Mouse (Mus musculus): Measurements from ENCODE around the gene Scube3. TPM values are rescaled to one million over a fixed set of nuclear protein-coding genes. Genes with fewer than 3 reads are reported as not detected.

The Scube3 gene
- total and polyA plus RNA-seq, 3 experiments: 0.22 TPM; not detected in 2

GRCm38 (mm10) chr17:28124368-28124767 is 17.6 kb upstream of the Scube3 start:
- Histone ChIP-seq H3K27me3 (ENCODE audit: insufficient read depth, low read length) (peaks cover 12% of the 10 kb centered on the region), H3K36me3 (replicated peaks) (no peaks in the 10 kb centered on the region), H3K4me3 (ENCODE audit: low read depth, low read length) (no peak overlapping the region), H3K9me3 (replicated peaks) (no peaks in the 10 kb centered on the region), H3K4me1 (ENCODE audit: insufficient read depth, low read depth, low read length) (no peaks in the 10 kb centered on the region)
- ATAC-seq (ENCODE audit: extremely low read depth, insufficient number of reproducible peaks, low FRiP score, poor library complexity, severe bottlenecking): no peak
- TF ChIP-seq GATA2 (IDR thresholded peaks at IDR 0.05; ENCODE audit: borderline replicate concordance, low read depth, low read length) (no peak), POLR2AphosphoS5 (IDR thresholded peaks at IDR 0.05; ENCODE audit: insufficient replicate concordance, low read depth, low read length) (no peak), CTCF (IDR thresholded peaks at IDR 0.05; ENCODE audit: low read depth, low read length) (no peak), TAL1 (conservative IDR thresholded peaks at IDR 0.05; ENCODE audit: low read depth, low read length) (no peak)
- no peak for DNase-seq (ENCODE audit: low spot score)

- Histone ChIP-seq H3K36me3 (replicated peaks) (no peaks in the 10 kb centered on the region), H3K27me3 (ENCODE audit: insufficient read depth, low read length) (peaks cover 28% of the 10 kb centered on the region), H3K4me3 (ENCODE audit: low read depth, low read length) (no peak overlapping the region), H3K4me1 (ENCODE audit: insufficient read depth, low read depth, low read length) (no peaks in the 10 kb centered on the region), H3K9me3 (replicated peaks) (no peaks in the 10 kb centered on the region)
- ATAC-seq (ENCODE audit: extremely low read depth, insufficient number of reproducible peaks, low FRiP score, poor library complexity, severe bottlenecking) (no peak), DNase-seq (ENCODE audit: low spot score) (no peak)
- TF ChIP-seq GATA2 (IDR thresholded peaks at IDR 0.05; ENCODE audit: borderline replicate concordance, low read depth, low read length) (no peak), POLR2AphosphoS5 (IDR thresholded peaks at IDR 0.05; ENCODE audit: insufficient replicate concordance, low read depth, low read length) (no peak), CTCF (IDR thresholded peaks at IDR 0.05; ENCODE audit: low read depth, low read length) (no peak), GATA1 (IDR thresholded peaks at IDR 0.05; ENCODE audit: borderline replicate concordance, low read length) (no peak), TAL1 (conservative IDR thresholded peaks at IDR 0.05; ENCODE audit: low read depth, low read length) (no peak)
Observed at GRCm38 (mm10) chr17:28129796-28130195, 12.1 kb upstream of the Scube3 start.

GRCm38 (mm10) chr17:28130391-28131125 is 11.4 kb upstream of the Scube3 start:
- H3K4me3 ChIP-seq (ENCODE audit: low read depth, low read length): no peak overlapping the region
- H3K27me3 ChIP-seq (ENCODE audit: insufficient read depth, low read length): peaks cover 31% of the 10 kb centered on the region
- no peaks in the 10 kb centered on the region for H3K4me1 ChIP-seq (ENCODE audit: insufficient read depth, low read depth, low read length)
- no peaks in the 10 kb centered on the region for H3K9me3 ChIP-seq (replicated peaks)
- TF ChIP-seq CTCF (IDR thresholded peaks at IDR 0.05; ENCODE audit: low read depth, low read length) (no peak), GATA1 (IDR thresholded peaks at IDR 0.05; ENCODE audit: borderline replicate concordance, low read length) (no peak), GATA2 (IDR thresholded peaks at IDR 0.05; ENCODE audit: borderline replicate concordance, low read depth, low read length) (no peak), POLR2AphosphoS5 (IDR thresholded peaks at IDR 0.05; ENCODE audit: insufficient replicate concordance, low read depth, low read length) (no peak), TAL1 (conservative IDR thresholded peaks at IDR 0.05; ENCODE audit: low read depth, low read length) (no peak)
- DNase-seq (ENCODE audit: low spot score) (no peak), ATAC-seq (ENCODE audit: extremely low read depth, insufficient number of reproducible peaks, low FRiP score, poor library complexity, severe bottlenecking) (no peak)
- no peaks in the 10 kb centered on the region for H3K36me3 ChIP-seq (replicated peaks)

GRCm38 (mm10) chr17:28131156-28131555 is 10.8 kb upstream of the Scube3 start:
- peaks cover 32% of the 10 kb centered on the region for H3K27me3 ChIP-seq (ENCODE audit: insufficient read depth, low read length)
- DNase-seq (ENCODE audit: low spot score) (no peak), ATAC-seq (ENCODE audit: extremely low read depth, insufficient number of reproducible peaks, low FRiP score, poor library complexity, severe bottlenecking) (no peak)
- no peaks in the 10 kb centered on the region for H3K36me3 ChIP-seq (replicated peaks)
- no peak overlapping the region for H3K4me3 ChIP-seq (ENCODE audit: low read depth, low read length)
- TF ChIP-seq TAL1 (conservative IDR thresholded peaks at IDR 0.05; ENCODE audit: low read depth, low read length): no peak
- no peak for TF ChIP-seq CTCF (IDR thresholded peaks at IDR 0.05; ENCODE audit: low read depth, low read length)
- TF ChIP-seq GATA1 (IDR thresholded peaks at IDR 0.05; ENCODE audit: borderline replicate concordance, low read length): no peak
- no peak for TF ChIP-seq POLR2AphosphoS5 (IDR thresholded peaks at IDR 0.05; ENCODE audit: insufficient replicate concordance, low read depth, low read length)
- TF ChIP-seq GATA2 (IDR thresholded peaks at IDR 0.05; ENCODE audit: borderline replicate concordance, low read depth, low read length): no peak
- H3K4me1 ChIP-seq (ENCODE audit: insufficient read depth, low read depth, low read length): no peaks in the 10 kb centered on the region
- no peaks in the 10 kb centered on the region for H3K9me3 ChIP-seq (replicated peaks)

- Histone ChIP-seq H3K9me3 (replicated peaks) (no peaks in the 10 kb centered on the region), H3K4me1 (ENCODE audit: insufficient read depth, low read depth, low read length) (no peaks in the 10 kb centered on the region), H3K4me3 (ENCODE audit: low read depth, low read length) (no peak overlapping the region), H3K36me3 (replicated peaks) (no peaks in the 10 kb centered on the region), H3K27me3 (ENCODE audit: insufficient read depth, low read length) (peaks cover 35% of the 10 kb centered on the region)
- ATAC-seq (ENCODE audit: extremely low read depth, insufficient number of reproducible peaks, low FRiP score, poor library complexity, severe bottlenecking): no peak
- TF ChIP-seq CTCF (IDR thresholded peaks at IDR 0.05; ENCODE audit: low read depth, low read length) (peak; percentile 52), GATA2 (IDR thresholded peaks at IDR 0.05; ENCODE audit: borderline replicate concordance, low read depth, low read length) (no peak)
- no peak for DNase-seq (ENCODE audit: low spot score)
Observed at GRCm38 (mm10) chr17:28133193-28133592, 8.7 kb upstream of the Scube3 start.

GRCm38 (mm10) chr17:28135496-28135895 is 6.4 kb upstream of the Scube3 start:
- ATAC-seq (ENCODE audit: extremely low read depth, insufficient number of reproducible peaks, low FRiP score, poor library complexity, severe bottlenecking): no peak
- peaks cover 38% of the 10 kb centered on the region for H3K27me3 ChIP-seq (ENCODE audit: insufficient read depth, low read length)

More at GRCm38 (mm10) chr17:28135496-28135895, 6.4 kb upstream of the Scube3 start:
- no peak overlapping the region for H3K4me3 ChIP-seq (ENCODE audit: low read depth, low read length)
- H3K4me1 ChIP-seq (ENCODE audit: insufficient read depth, low read depth, low read length): no peaks in the 10 kb centered on the region
- no peaks in the 10 kb centered on the region for H3K36me3 ChIP-seq (replicated peaks)
- no peak for TF ChIP-seq POLR2AphosphoS5 (IDR thresholded peaks at IDR 0.05; ENCODE audit: insufficient replicate concordance, low read depth, low read length)
- TF ChIP-seq GATA1 (IDR thresholded peaks at IDR 0.05; ENCODE audit: borderline replicate concordance, low read length): no peak
- no peak for TF ChIP-seq GATA2 (IDR thresholded peaks at IDR 0.05; ENCODE audit: borderline replicate concordance, low read depth, low read length)
- no peak for TF ChIP-seq TAL1 (conservative IDR thresholded peaks at IDR 0.05; ENCODE audit: low read depth, low read length)
- no peak for TF ChIP-seq CTCF (IDR thresholded peaks at IDR 0.05; ENCODE audit: low read depth, low read length)
- DNase-seq (ENCODE audit: low spot score): no peak
- H3K9me3 ChIP-seq (replicated peaks): no peaks in the 10 kb centered on the region

Measured in G1E (cell line).